Mouse (Mus musculus) activated CD4-positive, CD25-positive, alpha-beta regulatory T cell, adult 4 months (primary cell): Measurements from ENCODE around the gene Scaf1. TPM values are rescaled to one million over a fixed set of nuclear protein-coding genes. Genes with fewer than 3 reads are reported as not detected.

Experiments
- ATAC-seq: one replicate; pipeline ENCODE4 v1.8.0; 2017
- polyA plus RNA-seq, 2 experiments: library from polyadenylated mRNA; unstranded; fragments of 100-300 nt; shearing (Covaris generic); gene quantifications; one replicate each; pipeline ENCODE4 v1.2.1; 2017

Scaf1 gene
- polyA plus RNA-seq, 2 experiments from 2014 or later, result 8.6 to 8.7 TPM

- no peak for ATAC-seq
Measured at GRCm38 (mm10) chr7:45013366-45014095, 2.6 kb downstream of the Scaf1 start.

- no peak for ATAC-seq
Measured at GRCm38 (mm10) chr7:45012824-45013223, 3.3 kb downstream of the Scaf1 start.

GRCm38 (mm10) chr7:45012011-45012410 lies 4.2 kb downstream of the Scaf1 start:
- ATAC-seq, result no peak

GRCm38 (mm10) chr7:45008411-45008810 lies 7.8 kb downstream of the Scaf1 start:
- ATAC-seq, result no peak

- no peak for ATAC-seq
Measured at GRCm38 (mm10) chr7:45007846-45008245, 8.3 kb downstream of the Scaf1 start.

- ATAC-seq, result no peak
Measured at GRCm38 (mm10) chr7:45007141-45007540, 9.0 kb downstream of the Scaf1 start.

GRCm38 (mm10) chr7:45006503-45006902 lies 9.7 kb downstream of the Scaf1 start:
- no peak for ATAC-seq

- no peak for ATAC-seq
Measured at GRCm38 (mm10) chr7:45005321-45005992, 10.7 kb downstream of the Scaf1 start.

GRCm38 (mm10) chr7:45004546-45004945 lies 11.6 kb downstream of the Scaf1 start:
- ATAC-seq, result no peak

- no peak for ATAC-seq
Measured at GRCm38 (mm10) chr7:45002440-45002839, 13.7 kb downstream of the Scaf1 start.

GRCm38 (mm10) chr7:45000539-45001114 lies 15.5 kb downstream of the Scaf1 start:
- ATAC-seq, result no peak

- no peak for ATAC-seq
Measured at GRCm38 (mm10) chr7:44999753-45000152, 16.4 kb downstream of the Scaf1 start.

- no peak for ATAC-seq
Measured at GRCm38 (mm10) chr7:44998501-44998955, 17.6 kb downstream of the Scaf1 start, which contains the start of gene Bcl2l12. Bcl2l12 (minus strand) TSS chr7:44998712.

- no peak for ATAC-seq
Measured at GRCm38 (mm10) chr7:44997940-44998428, 18.2 kb downstream of the Scaf1 start.

GRCm38 (mm10) chr7:44997231-44997939 lies 18.8 kb downstream of the Scaf1 start, which contains the start of gene Irf3:
Irf3 (plus strand) TSS chr7:44997648.
- ATAC-seq, result peak; percentile 95

- no peak for ATAC-seq
Measured at GRCm38 (mm10) chr7:44996672-44997071, 19.5 kb downstream of the Scaf1 start.

- no peak for ATAC-seq
Measured at GRCm38 (mm10) chr7:44986879-44987718, 29.1 kb downstream of the Scaf1 start.

- peak; percentile 91 for ATAC-seq
Measured at GRCm38 (mm10) chr7:44986192-44986878, 29.8 kb downstream of the Scaf1 start, which contains the start of gene Prmt1. Prmt1 (minus strand) TSS chr7:44986568.

- no peak for ATAC-seq
Measured at GRCm38 (mm10) chr7:44985595-44986191, 30.5 kb downstream of the Scaf1 start.

GRCm38 (mm10) chr7:44984833-44985164 lies 31.4 kb downstream of the Scaf1 start:
- ATAC-seq, result no peak
